Mouse (Mus musculus): ENCODE measurements around the gene Mettl7a3. TPM values are rescaled to one million over a fixed set of nuclear protein-coding genes. Genes with fewer than 3 reads are reported as not detected.

The Mettl7a3 gene
- polyA plus RNA-seq, 1 experiment from 2014 or later: 0.19 TPM

GRCm38 (mm10) chr15:100388886-100389285 is 54.2 kb downstream of the Mettl7a3 start:
- DNase-seq (ENCODE audit: low spot score): no peak
- Histone ChIP-seq H3K36me3 (ENCODE audit: control insufficient read depth, insufficient read depth, low read length) (0 out of 2 replicates have a peak, but pooled peaks cover 3% of the 10 kb centered on the region), H3K27ac (ENCODE audit: low read depth, low read length) (no peak overlapping the region), H3K9ac (ENCODE audit: low read depth, low read length) (no peak overlapping the region), H3K4me3 (ENCODE audit: low read depth, low read length) (no peak overlapping the region), H3K4me2 (replicated peaks; ENCODE audit: low read depth, low read length) (no peak overlapping the region), H3K9me3 (ENCODE audit: control insufficient read depth, low read length) (no peaks in the 10 kb centered on the region), H3K27me3 (ENCODE audit: control insufficient read depth, insufficient read depth, low read length) (no peaks in the 10 kb centered on the region), H3K4me1 (replicated peaks; ENCODE audit: control insufficient read depth, insufficient read depth, low read length) (no peaks in the 10 kb centered on the region)
- no peak for ATAC-seq (ENCODE audit: low FRiP score)
- 70% methylated on average over 9 of the region's 9 CpGs for WGBS

Other genes with a start within 250 kb of the Mettl7a3 start
- 27.7 and 35.5 TPM in 2 replicates for gene Atf1, start 107.1 kb upstream of the Mettl7a3 start, polyA plus RNA-seq (2014; fragmentation: Nextera tagmentation; extraction: Ambion mirVana)
- not detected in 2 replicates for gene Tmprss12, start 54.1 kb upstream of the Mettl7a3 start, polyA plus RNA-seq (2014; fragmentation: Nextera tagmentation; extraction: Ambion mirVana)
- gene Mettl7a1, start 30.8 kb upstream of the Mettl7a3 start, polyA plus RNA-seq (2014; fragmentation: Nextera tagmentation; extraction: Ambion mirVana): 3.3 and 3.4 TPM in 2 replicates
- gene Methig1, start 18.2 kb downstream of the Mettl7a3 start, polyA plus RNA-seq (2014; fragmentation: Nextera tagmentation; extraction: Ambion mirVana): 0.19 TPM in 1 of 2 replicates, not detected in the other
- gene Mettl7a2, start 18.3 kb downstream of the Mettl7a3 start, polyA plus RNA-seq (2014; fragmentation: Nextera tagmentation; extraction: Ambion mirVana): not detected in 2 replicates
- not detected in 2 replicates for gene Higd1c, start 29.6 kb downstream of the Mettl7a3 start, polyA plus RNA-seq (2014; fragmentation: Nextera tagmentation; extraction: Ambion mirVana)
- not detected in 2 replicates for gene Gm5475, start 87.2 kb downstream of the Mettl7a3 start, polyA plus RNA-seq (2014; fragmentation: Nextera tagmentation; extraction: Ambion mirVana)
- 19.1 and 24.1 TPM in 2 replicates for gene Slc11a2, start 90.1 kb downstream of the Mettl7a3 start, polyA plus RNA-seq (2014; fragmentation: Nextera tagmentation; extraction: Ambion mirVana)
- gene Letmd1, start 134.1 kb downstream of the Mettl7a3 start, polyA plus RNA-seq (2014; fragmentation: Nextera tagmentation; extraction: Ambion mirVana): 39.0 and 48.6 TPM in 2 replicates
- gene Csrnp2, start 160.6 kb downstream of the Mettl7a3 start, polyA plus RNA-seq (2014; fragmentation: Nextera tagmentation; extraction: Ambion mirVana): 21.8 and 26.1 TPM in 2 replicates
- gene Tfcp2, start 217.1 kb downstream of the Mettl7a3 start, polyA plus RNA-seq (2014; fragmentation: Nextera tagmentation; extraction: Ambion mirVana): 28.4 and 29.8 TPM in 2 replicates

Measured in hindbrain, embryonic 11.5 days (tissue).